Mouse (Mus musculus): ENCODE data around the gene Cfap100. TPM values are rescaled to one million over a fixed set of nuclear protein-coding genes. Genes with fewer than 3 reads are reported as not detected.

The Cfap100 gene
- total and polyA plus RNA-seq, 3 experiments: 0.10 TPM; not detected in 2

DNA sequence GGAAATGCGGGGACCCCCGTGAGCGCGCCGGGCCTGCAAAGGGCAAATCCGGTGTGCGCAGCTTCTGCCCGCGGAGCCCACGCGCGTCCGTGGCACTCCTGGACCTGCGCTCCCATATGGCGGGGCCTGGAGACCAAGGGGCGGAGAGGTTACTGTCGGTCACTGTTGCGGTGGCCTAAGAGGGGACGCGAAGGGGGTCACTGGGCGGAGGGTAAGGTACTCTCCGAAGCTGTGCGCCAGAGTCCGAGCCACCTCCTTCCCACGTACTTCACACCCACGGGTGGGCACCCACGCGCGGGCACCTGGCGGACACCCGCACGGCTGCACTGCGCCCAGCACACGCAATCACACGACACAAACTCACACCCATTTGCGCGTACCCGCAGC lies 34.2 kb upstream of the Cfap100 start:
- no peak overlapping the region for H3K9ac ChIP-seq (ENCODE audit: insufficient read depth, low read depth)
- H3K79me2 ChIP-seq (replicated peaks; ENCODE audit: control insufficient read depth, extremely low read depth, insufficient read depth, poor library complexity, severe bottlenecking): no peaks in the 10 kb centered on the region
- H3K27me3 ChIP-seq (replicated peaks): peaks cover 63% of the 10 kb centered on the region
- dilution Hi-C loops (cut with MboI; ENCODE audit: extremely low pct_ligation_motif_present, extremely low pct_unique_long_range_greater_than_20kb, low sequenced_read_pairs): no loop called here
- no peaks in the 10 kb centered on the region for H3K4me1 ChIP-seq (ENCODE audit: control insufficient read depth in 1 of 2, insufficient read depth in 2 of 2)
- no peaks in the 10 kb centered on the region for H3K36me3 ChIP-seq (replicated peaks in 1 of 2; ENCODE audit: control insufficient read depth in 1 of 2, insufficient read depth in 1 of 2, low read length in 1 of 2)
- H3K27ac ChIP-seq (ENCODE audit: insufficient read depth, low read depth): no peak overlapping the region
- no peak for DNase-seq (ENCODE audit: extremely low read depth)
- H3K4me3 ChIP-seq (replicated peaks in 1 of 3; ENCODE audit: low read depth in 2 of 3, low read length in 2 of 3, poor library complexity in 1 of 3): no peak overlapping the region
- H3K4me2 ChIP-seq (ENCODE audit: insufficient read depth, low read depth, poor library complexity, severe bottlenecking): no peak overlapping the region
- TF ChIP-seq ETS1 (conservative IDR thresholded peaks at IDR 0.05; ENCODE audit: low read depth, low read length): no peak
- TF ChIP-seq MEF2A (IDR thresholded peaks at IDR 0.05; ENCODE audit: borderline replicate concordance, low read depth, low read length): no peak
- TF ChIP-seq JUND (conservative IDR thresholded peaks at IDR 0.05; ENCODE audit: low read depth, low read length): no peak
- TF ChIP-seq MAZ (IDR thresholded peaks at IDR 0.05; ENCODE audit: low read depth, low read length): no peak
- no peak for TF ChIP-seq ZKSCAN1 (IDR thresholded peaks at IDR 0.05; ENCODE audit: borderline replicate concordance, low read depth, low read length)
- no peak for TF ChIP-seq POLR2AphosphoS2 (IDR thresholded peaks at IDR 0.05; ENCODE audit: low read depth, low read length)
- no peak for TF ChIP-seq TBP (conservative IDR thresholded peaks at IDR 0.05; ENCODE audit: low read depth, low read length)
- no peak for TF ChIP-seq GABPA (IDR thresholded peaks at IDR 0.05; ENCODE audit: insufficient replicate concordance, low read depth, low read length)
- no peak for TF ChIP-seq ZMIZ1 (IDR thresholded peaks at IDR 0.05; ENCODE audit: low read depth, low read length)
- no peak for TF ChIP-seq USF2 (conservative IDR thresholded peaks at IDR 0.05; ENCODE audit: low read depth, low read length)
- in situ Hi-C loops (cut with MboI; ENCODE audit: low pct_ligation_motif_present, low pct_unique_long_range_greater_than_20kb, low sequenced_read_pairs): no loop called here
- peaks cover 6% of the 10 kb centered on the region for H3K9me3 ChIP-seq (replicated peaks; ENCODE audit: low read length)

DNA sequence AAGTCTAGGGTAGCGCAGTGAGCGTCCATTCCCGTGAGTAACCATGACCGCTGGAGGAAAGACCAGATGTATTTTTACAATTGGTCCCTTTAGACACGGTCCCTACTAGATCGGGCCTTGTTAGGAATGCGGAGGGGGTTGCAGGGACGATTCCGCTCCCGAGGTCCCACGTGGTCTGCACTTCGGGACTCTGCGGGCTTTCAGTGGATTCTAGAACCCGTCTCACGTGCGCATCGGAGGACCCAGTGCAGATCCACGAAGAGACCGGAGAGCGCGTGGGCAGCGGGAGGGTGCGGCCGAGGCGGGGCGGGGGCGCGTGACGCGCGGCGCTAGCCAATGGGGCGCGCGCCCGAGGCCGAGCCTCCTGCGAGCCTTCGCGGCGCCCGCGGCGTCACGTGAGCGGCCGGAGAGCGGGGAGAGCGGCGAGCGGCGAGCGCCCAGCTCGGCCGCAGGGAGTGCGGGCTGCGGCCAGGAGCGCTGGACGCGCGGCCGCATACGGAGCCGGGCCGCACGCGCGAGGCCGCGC lies 33.6 kb upstream of the Cfap100 start, which contains the start of gene Klf15:
Gene Klf15 (plus strand): TSS at position 396 of the 526 bp plus-strand sequence.
- DNase-seq (ENCODE audit: extremely low read depth): no peak
- Histone ChIP-seq H3K79me2 (replicated peaks; ENCODE audit: control insufficient read depth, extremely low read depth, insufficient read depth, poor library complexity, severe bottlenecking) (no peaks in the 10 kb centered on the region), H3K9me3 (replicated peaks; ENCODE audit: low read length) (peaks cover 6% of the 10 kb centered on the region), H3K4me1 (ENCODE audit: control insufficient read depth in 1 of 2, insufficient read depth in 2 of 2) (no peaks in the 10 kb centered on the region), H3K36me3 (replicated peaks in 1 of 2; ENCODE audit: control insufficient read depth in 1 of 2, insufficient read depth in 1 of 2, low read length in 1 of 2) (no peaks in the 10 kb centered on the region), H3K4me2 (ENCODE audit: insufficient read depth, low read depth, poor library complexity, severe bottlenecking) (no peak within 1 kb of the TSS), H3K9ac (ENCODE audit: insufficient read depth, low read depth) (no peak within 1 kb of the TSS), H3K4me3 (replicated peaks in 1 of 3; ENCODE audit: low read depth in 2 of 3, low read length in 2 of 3, poor library complexity in 1 of 3) (no peak within 1 kb of the TSS), H3K27me3 (replicated peaks) (peaks cover 64% of the 10 kb centered on the region), H3K27ac (ENCODE audit: insufficient read depth, low read depth) (no peak within 1 kb of the TSS)
- no peak for TF ChIP-seq SIN3A (IDR thresholded peaks at IDR 0.05; ENCODE audit: low read length)
- no peak for TF ChIP-seq MYC (IDR thresholded peaks at IDR 0.05; ENCODE audit: low read depth, low read length)
- no peak for TF ChIP-seq USF2 (conservative IDR thresholded peaks at IDR 0.05; ENCODE audit: low read depth, low read length)
- no peak for TF ChIP-seq JUN (IDR thresholded peaks at IDR 0.05; ENCODE audit: insufficient read depth, low read depth, low read length)
- no peak for TF ChIP-seq UBTF (IDR thresholded peaks at IDR 0.05; ENCODE audit: low read depth, low read length)
- no peak for TF ChIP-seq MAFK (IDR thresholded peaks at IDR 0.05; ENCODE audit: insufficient replicate concordance, low read length)
- TF ChIP-seq EP300 (IDR thresholded peaks at IDR 0.05; ENCODE audit: low read length): no peak
- no peak for TF ChIP-seq BHLHE40 (IDR thresholded peaks at IDR 0.05; ENCODE audit: low read depth, low read length)
- no peak for TF ChIP-seq ZNF384 (IDR thresholded peaks at IDR 0.05; ENCODE audit: low read depth, low read length)
- TF ChIP-seq NRF1 (IDR thresholded peaks at IDR 0.05; ENCODE audit: low read depth, low read length): no peak
- no peak for TF ChIP-seq NELFE (IDR thresholded peaks at IDR 0.05; ENCODE audit: low read depth, low read length)
- TF ChIP-seq HCFC1 (IDR thresholded peaks at IDR 0.05; ENCODE audit: low read depth, low read length): no peak
- TF ChIP-seq ETS1 (conservative IDR thresholded peaks at IDR 0.05; ENCODE audit: low read depth, low read length): no peak
- no peak for TF ChIP-seq TCF12 (IDR thresholded peaks at IDR 0.05; ENCODE audit: low read depth, low read length)
- no peak for TF ChIP-seq MXI1 (IDR thresholded peaks at IDR 0.05; ENCODE audit: low read depth, low read length)
- TF ChIP-seq PAX5 (IDR thresholded peaks at IDR 0.05; ENCODE audit: low read length): no peak
- no peak for TF ChIP-seq CHD1 (IDR thresholded peaks at IDR 0.05; ENCODE audit: low read depth, low read length)
- TF ChIP-seq MEF2A (IDR thresholded peaks at IDR 0.05; ENCODE audit: borderline replicate concordance, low read depth, low read length): no peak
- no peak for TF ChIP-seq CTCF (conservative IDR thresholded peaks at IDR 0.05 in 1 of 2, IDR thresholded peaks at IDR 0.05 in 1 of 2; ENCODE audit: low read depth in 2 of 2, low read length in 2 of 2)
- TF ChIP-seq IRF4 (IDR thresholded peaks at IDR 0.05; ENCODE audit: low read depth, low read length): no peak
- dilution Hi-C loops (cut with MboI; ENCODE audit: extremely low pct_ligation_motif_present, extremely low pct_unique_long_range_greater_than_20kb, low sequenced_read_pairs) (no loop called here), in situ Hi-C loops (cut with MboI; ENCODE audit: low pct_ligation_motif_present, low pct_unique_long_range_greater_than_20kb, low sequenced_read_pairs) (no loop called here)

Measured in CH12.LX (cell line).